Mouse (Mus musculus): ENCODE results near the gene Wnt11.

Wnt11 gene

GRCm38 (mm10) chr7:98899815-98900214 is 64.9 kb downstream of the Wnt11 start:
- ATAC-seq (ENCODE audit: insufficient number of reproducible peaks, low FRiP score, low TSS enrichment) = no peak

GRCm38 (mm10) chr7:98901120-98901519 is 66.2 kb downstream of the Wnt11 start:
- no peak for ATAC-seq (ENCODE audit: insufficient number of reproducible peaks, low FRiP score, low TSS enrichment)

GRCm38 (mm10) chr7:98903884-98904283 is 69.0 kb downstream of the Wnt11 start:
- ATAC-seq (ENCODE audit: insufficient number of reproducible peaks, low FRiP score, low TSS enrichment) = no peak

Data from cerebellum, adult (tissue).